Mouse (Mus musculus): ENCODE results near the gene Macf1. TPM values are rescaled to one million over a fixed set of nuclear protein-coding genes. Genes with fewer than 3 reads are reported as not detected.

Gene Macf1
- total RNA-seq, 2 experiments from 2014 or later, result 337 to 347 TPM

GRCm38 (mm10) chr4:123605309-123605708 lies 78.9 kb downstream of the Macf1 start:
- intact Hi-C loops (cut with DNase I), result no loop called here
- no peak for DNase-seq

GRCm38 (mm10) chr4:123602700-123603261 lies 81.4 kb downstream of the Macf1 start:
- intact Hi-C loops (cut with DNase I), result no loop called here
- DNase-seq, result no peak

GRCm38 (mm10) chr4:123601036-123601435 lies 83.1 kb downstream of the Macf1 start:
- intact Hi-C loops (cut with DNase I), result no loop called here
- DNase-seq, result no peak

DNA sequence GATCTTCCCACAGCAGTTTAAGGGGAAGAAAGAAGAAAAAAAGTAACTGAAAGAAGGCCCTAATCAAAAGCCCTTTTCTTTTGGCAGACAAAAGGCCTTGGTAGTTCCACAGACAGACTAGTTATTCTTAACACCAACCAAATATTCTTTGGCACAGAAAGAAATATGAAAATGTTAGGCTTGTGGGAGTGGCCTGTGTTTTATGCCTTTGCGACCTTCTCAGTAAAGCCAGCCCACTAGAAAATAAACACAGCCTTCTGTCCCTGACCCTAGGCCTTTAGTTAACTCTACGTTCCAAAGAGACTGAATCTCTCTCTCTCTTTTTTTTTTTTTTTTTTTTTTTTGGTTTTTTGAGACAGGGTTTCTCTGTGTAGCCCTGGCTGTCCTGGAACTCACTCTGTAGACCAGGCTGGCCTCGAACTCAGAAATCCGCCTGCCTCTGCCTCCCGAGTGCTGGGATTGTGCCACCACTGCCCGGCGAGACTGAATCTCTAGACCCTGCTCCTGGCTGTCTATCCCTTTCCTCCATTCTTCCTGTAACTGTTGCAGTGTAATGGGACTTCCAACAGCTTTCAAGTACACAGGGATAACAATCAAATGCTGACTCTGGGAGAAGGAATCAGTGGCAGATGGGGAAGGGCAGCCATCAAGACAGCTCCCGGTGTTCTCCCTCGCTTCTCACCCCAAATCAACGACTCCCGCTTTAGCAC lies 85.5 kb downstream of the Macf1 start:
- no peak for DNase-seq
- intact Hi-C loops (cut with DNase I), result no loop called here

DNA sequence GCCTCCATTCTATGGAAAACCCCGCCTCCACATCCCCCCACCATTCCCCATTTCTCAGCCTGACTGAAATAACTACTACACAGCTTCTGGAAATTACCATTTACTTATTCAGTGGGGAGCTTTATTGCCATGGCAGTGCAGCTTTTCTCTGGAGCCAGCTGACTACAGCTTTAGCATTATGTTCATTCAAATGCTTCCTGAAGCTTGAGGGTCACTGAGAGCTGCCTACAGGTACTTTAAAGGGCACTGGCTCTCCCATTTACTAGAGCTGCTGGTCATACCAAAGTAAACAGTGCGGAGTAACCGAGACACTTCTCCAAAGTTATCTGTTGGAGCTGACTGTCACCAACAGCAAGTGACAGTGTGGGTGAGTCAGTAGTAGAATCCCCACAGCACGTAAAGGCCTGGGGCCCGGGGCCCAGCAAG lies 89.8 kb downstream of the Macf1 start:
- no peak for DNase-seq
- intact Hi-C loops (cut with DNase I), result no loop called here

GRCm38 (mm10) chr4:123593664-123594063 lies 90.5 kb downstream of the Macf1 start:
- no peak for DNase-seq
- intact Hi-C loops (cut with DNase I), result no loop called here

GRCm38 (mm10) chr4:123592046-123592445 lies 92.1 kb downstream of the Macf1 start:
- DNase-seq, result no peak
- intact Hi-C loops (cut with DNase I), result no loop called here

GRCm38 (mm10) chr4:123591026-123591635 lies 93.0 kb downstream of the Macf1 start:
- intact Hi-C loops (cut with DNase I), result no loop called here
- peak; percentile 21 for DNase-seq

GRCm38 (mm10) chr4:123589496-123589895 lies 94.7 kb downstream of the Macf1 start:
- intact Hi-C loops (cut with DNase I), result loop anchor here (5.0 kb wide), 1 partner anchor 78 kb away; no protein-coding TSS in a partner anchor
- no peak for DNase-seq

GRCm38 (mm10) chr4:123588353-123589301 lies 95.5 kb downstream of the Macf1 start:
- intact Hi-C loops (cut with DNase I), result loop anchor here (5.0 kb wide), 1 partner anchor 79 kb away; no protein-coding TSS in a partner anchor
- no peak for DNase-seq

DNA sequence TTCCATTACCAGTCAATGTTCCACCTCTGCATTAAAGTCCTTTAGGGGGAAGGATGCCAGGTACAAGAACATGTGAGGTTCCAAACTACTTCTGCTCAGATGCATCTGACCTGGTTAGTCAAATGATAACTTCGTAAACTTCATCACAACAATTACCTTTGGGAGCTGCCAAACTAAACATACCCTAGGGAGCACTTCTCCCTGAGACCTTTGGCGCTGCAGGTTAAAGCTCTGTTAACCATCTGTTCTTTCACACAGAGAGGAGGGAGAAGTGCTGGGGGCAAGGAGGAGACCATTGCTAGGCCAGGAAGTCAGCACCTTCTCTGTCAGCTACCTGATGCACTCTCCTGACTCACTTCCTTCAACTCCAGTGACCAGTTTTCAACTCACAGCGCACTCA lies 96.5 kb downstream of the Macf1 start:
- intact Hi-C loops (cut with DNase I), result loop anchor here (5.0 kb wide), 1 partner anchor 80 kb away; no protein-coding TSS in a partner anchor

DNA sequence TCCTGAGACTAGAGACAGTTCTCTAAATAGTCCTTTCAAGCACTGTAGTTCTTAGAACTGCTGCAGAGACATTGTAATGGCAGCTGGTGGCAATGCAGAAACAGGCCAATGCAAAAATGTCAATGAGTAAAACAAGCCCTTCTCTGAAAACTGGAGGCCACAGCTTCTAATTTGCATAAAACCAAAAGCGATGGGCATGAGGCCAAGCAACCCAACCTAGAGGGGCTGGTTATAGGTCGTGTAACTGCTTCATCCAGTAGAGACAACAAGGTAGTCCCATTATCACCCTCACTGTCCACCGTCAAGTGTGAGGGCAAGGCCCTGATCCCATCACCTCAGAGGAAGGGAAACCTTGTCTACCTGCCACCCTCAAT lies 99.5 kb downstream of the Macf1 start:
- DNase-seq, result peak; percentile 43
- intact Hi-C loops (cut with DNase I), result loop anchor here (5.0 kb wide), 1 partner anchor 83 kb away; no protein-coding TSS in a partner anchor

More for the DNA sequence above, 96.5 kb downstream of the Macf1 start:
- no peak for DNase-seq

DNA sequence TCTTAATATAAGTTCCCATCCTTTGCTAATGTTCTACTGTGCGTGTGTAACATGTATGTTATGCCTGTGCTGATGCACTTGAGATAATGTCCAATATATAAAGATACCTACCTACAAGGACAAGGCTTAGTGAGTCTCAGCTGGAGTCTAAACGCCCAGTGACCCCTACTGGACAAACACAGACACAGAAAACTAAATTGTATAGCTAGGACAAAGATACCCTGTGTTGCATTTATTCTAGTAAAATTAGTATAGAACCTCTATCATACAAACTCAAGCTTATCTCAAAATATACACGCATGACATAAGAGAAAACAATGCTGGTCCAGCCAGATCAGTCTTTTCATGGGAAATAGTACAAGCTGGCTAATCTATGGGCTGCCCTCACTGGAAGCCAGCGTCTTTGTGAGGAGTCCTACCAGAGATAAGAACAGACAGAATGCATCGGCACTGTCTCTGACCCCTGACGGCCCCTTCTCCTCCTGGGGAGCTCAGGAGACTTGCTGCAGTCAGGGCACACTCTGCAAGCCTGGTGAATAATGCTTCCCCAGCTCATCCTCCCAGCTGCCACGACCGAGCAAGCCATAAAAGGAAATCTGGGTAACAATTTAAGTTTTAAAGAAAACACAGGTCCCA lies 100.0 kb downstream of the Macf1 start:
- no peak for DNase-seq
- intact Hi-C loops (cut with DNase I), result no loop called here

DNA sequence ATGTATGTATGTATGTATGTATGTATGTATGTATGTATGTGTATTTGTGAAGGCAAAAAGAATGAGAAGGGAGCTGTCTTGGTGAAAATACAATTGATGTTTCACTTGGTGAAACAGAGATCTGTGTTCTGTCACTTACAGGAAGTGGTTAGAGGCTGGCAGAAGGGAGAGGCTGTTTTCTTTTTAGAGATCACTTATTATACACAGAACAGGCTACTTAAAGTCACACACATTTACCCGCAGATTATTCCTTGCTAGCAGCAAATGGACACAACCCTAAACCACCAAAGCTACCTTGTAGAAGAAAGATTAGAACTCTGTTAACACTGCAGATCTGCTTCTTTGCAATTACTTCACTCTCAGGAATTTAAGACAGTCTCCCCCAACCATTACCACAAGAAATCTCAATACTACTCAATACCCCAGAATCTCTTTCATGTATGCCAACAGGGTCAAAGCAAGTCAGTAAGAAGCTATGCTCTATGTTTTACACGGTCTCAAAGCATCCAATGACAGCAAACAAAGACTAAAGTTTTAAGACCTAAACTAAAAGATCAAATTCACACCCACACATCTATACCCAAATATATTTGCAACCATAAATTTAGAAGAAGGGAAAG lies 106.6 kb downstream of the Macf1 start:
- no peak for DNase-seq
- intact Hi-C loops (cut with DNase I), result no loop called here

- intact Hi-C loops (cut with DNase I), result no loop called here
These were observed 111.5 kb downstream of the Macf1 start for GRCm38 (mm10) chr4:123572434-123573336.

DNA sequence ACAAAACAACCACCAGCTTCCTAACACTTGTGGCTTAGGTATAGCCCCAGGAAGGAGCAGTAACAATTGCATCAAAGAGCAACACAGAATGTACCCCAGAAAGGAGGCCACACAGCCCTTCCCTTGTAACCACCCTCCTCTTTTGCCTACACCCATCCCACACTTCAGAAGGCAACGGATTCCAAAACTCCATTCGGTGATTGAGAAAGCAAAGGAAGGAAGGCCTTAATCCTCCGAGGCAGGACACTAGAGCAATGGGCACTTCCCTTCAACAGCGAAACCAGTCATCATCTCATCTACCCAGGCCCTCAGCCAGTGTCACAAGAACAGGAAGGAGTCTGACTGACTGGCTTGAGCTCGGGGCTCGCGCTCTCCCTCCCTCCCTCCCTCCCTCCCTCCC lies 112.3 kb downstream of the Macf1 start:
- intact Hi-C loops (cut with DNase I), result no loop called here
- no peak for DNase-seq

More at GRCm38 (mm10) chr4:123572434-123573336, 111.5 kb downstream of the Macf1 start:
- DNase-seq, result no peak

GRCm38 (mm10) chr4:123565291-123565861 lies 118.8 kb downstream of the Macf1 start:
- no peak for DNase-seq
- intact Hi-C loops (cut with DNase I), result no loop called here

GRCm38 (mm10) chr4:123564051-123564791 lies 119.9 kb downstream of the Macf1 start:
- no peak for DNase-seq

More at GRCm38 (mm10) chr4:123564051-123564791, 119.9 kb downstream of the Macf1 start:
- intact Hi-C loops (cut with DNase I), result no loop called here
